Mouse (Mus musculus) embryonic fibroblast, embryonic 13.5 days (primary cell): ENCODE data around the gene Hacd2.

Experiments used
- CTCF ChIP-seq: IDR thresholded peaks from 2 replicates; pipeline ENCODE4 v1.5.1; 2011; ENCODE audit warnings: mild to moderate bottlenecking, control low read depth, low read length, moderate library complexity, borderline replicate concordance; ENCODE audit not compliant: insufficient read depth
- POLR2A ChIP-seq: IDR thresholded peaks from 2 replicates; pipeline ENCODE4 v1.6.1; 2011; ENCODE audit warnings: low read depth, mild to moderate bottlenecking, control low read depth, low read length, moderate library complexity

GRCm38 (mm10) chr16:34999016-34999415, 23.2 kb upstream of the Hacd2 start:
- TF ChIP-seq CTCF (no peak), POLR2A (no peak)
